Mouse (Mus musculus) T-helper 17 cell (primary cell): Measurements from ENCODE around the gene Tab1.

ENCODE experiments used
- in situ Hi-C, 2 experiments: fragments of 300-600 bp; cut with MboI, MseI; formaldehyde crosslinking; loops; 1 replicate in 1 of 2; 2 replicates in 1 of 2; pipeline ENCODE4 v1.15.1; 2025; ENCODE audit warnings: high pct_unique_total_duplicates in 2 of 2

Tab1 gene

DNA sequence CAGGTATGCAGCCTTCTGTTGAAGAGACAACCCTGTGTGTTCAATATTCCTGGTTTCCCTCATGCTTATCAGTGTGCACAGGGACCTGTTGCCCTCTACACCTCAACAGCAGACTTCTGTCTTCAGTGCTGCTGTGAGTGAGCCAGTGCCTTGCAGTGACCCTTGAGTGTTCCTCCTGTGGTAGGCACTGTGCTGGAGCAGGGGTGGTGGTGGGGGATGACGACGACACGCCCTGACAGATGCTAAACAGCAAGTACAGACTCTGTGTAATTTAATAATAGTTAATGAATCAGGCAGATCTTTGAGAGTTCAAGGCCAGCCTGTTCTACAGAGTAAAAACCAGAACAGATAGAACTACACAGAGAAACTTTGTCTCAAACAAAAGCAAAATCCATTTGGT lies 3.7 kb downstream of the Tab1 start:
- in situ Hi-C loops: no loop called here

DNA sequence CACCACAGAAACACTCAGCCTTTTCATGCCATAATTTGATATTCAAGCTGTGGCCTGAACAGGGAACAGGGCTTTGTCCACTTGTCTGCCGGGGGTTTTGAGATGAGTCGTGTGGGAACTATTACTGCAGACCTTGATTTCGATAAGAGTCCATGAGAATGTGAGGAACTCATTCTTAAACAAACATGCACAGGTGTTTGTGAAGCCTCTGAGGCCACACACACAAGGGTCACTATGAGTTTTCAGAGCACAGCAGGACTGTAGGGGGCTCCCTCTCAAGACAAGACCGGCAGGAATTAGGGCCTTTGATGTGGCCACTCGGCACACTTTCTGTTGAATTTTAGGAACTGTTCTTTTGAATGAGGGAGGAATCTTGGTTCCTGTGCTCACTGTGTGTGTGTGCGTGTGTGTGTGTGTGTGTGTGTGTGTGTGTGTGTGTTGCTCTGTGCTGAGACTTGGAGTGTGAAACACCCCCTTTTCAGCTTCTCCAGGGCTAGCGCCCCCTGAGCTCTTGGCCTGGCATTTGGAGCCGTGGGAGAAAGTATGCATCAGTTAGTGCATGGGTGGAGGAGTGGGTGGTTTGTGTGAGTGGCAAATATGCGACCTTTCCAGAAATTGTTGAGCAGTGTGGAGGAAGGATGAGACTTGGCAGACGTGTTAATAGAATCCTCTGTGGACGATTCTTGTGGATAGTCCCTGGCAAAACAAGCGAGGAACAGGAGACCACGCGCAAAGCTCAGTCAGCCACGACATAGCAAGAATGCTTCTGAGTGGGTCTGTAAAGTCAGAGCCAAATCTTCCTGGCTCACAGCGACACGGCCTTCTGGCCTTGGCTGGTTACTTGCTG lies 5.2 kb downstream of the Tab1 start:
- in situ Hi-C loops: no loop called here

DNA sequence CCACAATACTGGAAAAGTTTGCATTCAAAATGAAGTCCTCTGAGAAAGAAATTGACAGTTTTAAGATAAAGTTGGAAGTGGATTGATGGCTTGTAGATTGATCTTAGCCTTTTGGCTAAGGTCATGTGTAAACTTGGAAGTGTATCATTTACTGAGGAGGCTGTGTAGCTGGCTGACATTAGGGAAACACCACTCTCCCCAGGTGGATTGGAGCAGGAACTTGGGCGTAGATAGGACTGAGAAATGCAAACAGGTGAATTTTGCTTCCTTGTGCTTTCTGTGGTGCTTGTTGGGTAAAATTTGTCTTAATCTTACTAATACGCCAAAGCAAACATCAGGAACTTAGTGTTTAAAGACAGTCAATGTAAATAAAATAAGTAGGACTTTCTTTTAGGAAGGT lies 7.4 kb downstream of the Tab1 start:
- in situ Hi-C loops: no loop called here

DNA sequence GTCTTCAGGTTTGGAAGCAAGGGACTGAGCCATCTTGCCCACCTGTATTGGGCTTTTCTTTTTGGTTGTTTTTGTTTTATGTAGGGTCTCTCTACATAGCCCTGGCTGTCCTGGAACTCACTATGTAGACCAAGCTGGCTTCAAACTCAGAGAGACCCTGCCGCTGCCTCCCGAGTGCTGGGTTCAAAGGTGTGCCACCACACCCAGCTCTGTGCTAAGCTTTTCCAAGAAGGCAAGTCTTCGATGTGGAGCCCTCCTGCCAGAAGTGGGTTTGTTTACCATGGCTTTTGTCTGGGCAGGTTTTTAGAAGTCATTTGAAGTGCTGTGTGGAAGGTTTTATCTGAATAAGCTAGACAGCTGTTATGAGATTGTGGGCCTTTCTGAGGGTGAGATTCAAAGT lies 8.0 kb downstream of the Tab1 start:
- in situ Hi-C loops: no loop called here

DNA sequence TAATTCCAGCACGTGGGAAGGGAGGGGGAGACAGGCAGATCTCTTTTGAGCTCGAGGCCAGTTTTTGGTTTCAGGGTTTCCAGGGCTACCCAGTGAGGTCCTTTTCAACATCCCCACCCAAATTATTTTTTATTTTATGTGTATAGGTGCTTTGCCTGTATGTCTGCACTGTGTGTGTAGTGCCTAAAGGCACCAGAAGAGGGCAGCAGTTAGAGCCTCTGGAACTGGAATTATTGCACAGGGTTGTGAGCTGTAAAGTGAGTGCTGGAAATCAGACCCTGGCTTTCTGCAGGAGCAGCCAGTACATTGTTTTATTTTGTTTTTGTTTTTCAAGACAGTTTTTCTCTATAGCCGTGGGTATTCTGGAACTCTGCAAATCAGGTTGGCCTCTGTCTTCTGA lies 9.2 kb downstream of the Tab1 start:
- in situ Hi-C loops: no loop called here

DNA sequence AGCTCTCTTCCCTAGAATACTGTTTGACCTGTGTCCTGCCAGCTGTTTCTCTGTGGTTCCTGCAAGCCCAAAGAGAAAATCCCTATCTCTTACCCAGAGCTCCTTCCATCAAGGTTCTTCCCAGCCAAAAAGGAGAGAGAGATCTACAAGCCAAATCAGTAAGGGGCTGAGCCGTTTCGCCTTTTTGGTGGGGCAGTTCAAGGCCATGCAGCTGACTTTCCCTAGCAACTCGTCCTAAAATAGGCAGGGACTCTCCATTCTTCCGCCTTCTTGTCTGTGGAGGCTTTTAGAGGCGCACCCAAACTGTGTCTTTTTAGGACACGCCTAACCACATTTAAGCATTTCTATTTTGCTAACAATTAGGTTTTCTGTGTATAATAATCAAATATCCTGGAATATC lies 10.8 kb downstream of the Tab1 start:
- in situ Hi-C loops: no loop called here

DNA sequence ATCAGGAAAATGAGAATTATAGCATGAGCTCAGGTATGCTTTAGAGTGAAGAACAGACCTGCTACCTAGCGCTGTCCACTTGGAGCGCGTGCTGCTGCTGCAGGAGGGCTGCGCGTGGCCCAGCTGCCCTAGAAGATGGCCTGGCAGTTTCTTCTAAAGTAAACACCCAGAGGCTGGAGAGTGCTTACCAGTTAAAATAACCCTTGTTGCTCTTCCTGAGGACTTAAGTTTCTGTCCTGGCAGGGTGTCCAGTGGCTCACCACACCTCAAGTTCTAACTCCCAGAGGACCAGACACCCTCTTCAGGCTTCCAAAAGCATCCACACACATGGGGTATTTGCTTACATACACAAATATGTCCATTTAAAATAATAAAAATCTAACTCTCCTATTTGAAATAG lies 12.5 kb downstream of the Tab1 start:
- in situ Hi-C loops: no loop called here

DNA sequence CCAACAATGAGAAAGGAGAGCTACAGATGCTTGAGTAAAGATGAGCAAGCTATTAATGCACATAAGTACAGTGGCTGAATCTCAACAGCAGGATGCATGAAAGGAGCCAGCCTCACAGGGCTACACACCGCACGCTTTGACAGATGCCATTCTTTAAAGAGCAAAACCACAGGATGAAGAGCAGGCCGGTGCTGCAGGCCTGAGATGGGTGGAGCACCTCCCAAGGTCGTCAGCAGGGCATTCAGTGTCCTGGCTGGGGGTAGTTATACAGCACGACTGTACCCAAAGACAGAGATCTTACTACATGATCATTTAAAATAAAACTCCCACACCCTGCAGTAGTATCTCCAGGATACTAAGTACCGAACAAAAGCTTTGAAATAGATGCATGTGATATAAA lies 13.2 kb downstream of the Tab1 start:
- in situ Hi-C loops: no loop called here

DNA sequence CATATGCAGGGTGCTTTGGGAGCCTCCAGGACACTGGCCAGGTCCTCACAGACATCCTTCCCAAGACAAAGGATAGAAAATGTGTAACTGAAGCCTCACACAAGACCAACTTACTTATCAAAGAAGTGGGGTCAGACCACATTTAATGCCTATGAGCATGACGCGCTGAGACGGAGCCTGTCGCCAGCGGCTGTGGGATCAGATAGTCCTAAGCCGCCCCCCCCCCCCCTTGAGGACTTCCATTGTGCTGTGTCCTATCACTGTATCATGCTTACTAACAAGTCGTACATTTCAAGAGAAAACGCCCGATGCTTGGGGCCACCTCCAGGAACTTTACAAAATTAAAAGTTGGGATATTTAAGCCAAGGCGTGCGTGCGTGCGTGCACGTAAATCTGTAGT lies 14.2 kb downstream of the Tab1 start:
- in situ Hi-C loops: no loop called here

DNA sequence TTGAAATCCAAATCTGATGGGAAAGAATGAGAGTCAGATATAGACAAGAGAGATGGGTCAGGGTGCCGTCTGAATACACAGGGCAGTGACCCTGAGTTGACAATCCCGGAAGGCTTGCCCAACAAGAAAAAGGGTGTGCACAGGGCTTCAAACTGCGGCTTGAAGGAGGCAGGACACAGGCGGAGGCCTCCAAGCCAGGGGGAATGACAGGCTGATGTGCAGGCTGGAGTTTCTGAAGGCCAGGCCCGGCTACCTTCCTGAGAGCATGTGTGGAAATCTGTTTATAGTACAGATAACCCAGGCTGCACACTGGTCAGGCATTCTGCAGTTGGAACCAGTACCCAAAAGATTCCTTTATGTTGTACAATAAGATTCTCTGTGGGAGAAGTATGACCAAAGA lies 14.6 kb downstream of the Tab1 start:
- in situ Hi-C loops: no loop called here

DNA sequence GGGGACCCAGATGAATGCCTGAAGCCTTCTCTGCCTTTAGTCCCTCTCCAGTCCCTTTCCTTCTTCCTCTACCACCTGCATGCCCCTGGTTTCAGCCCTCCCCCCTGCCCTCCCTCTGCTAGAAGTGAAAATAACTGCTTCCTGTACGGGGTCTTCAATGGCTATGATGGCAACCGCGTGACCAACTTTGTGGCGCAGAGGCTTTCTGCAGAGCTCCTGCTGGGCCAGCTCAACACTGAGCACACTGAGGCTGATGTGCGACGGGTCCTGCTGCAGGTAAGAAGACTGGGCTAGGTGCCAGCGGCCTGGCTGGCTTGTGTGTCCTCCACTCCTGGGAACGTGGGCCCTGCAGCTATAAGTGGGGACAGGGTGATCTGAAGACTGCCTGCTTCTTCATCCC lies 15.6 kb downstream of the Tab1 start:
- in situ Hi-C loops: no loop called here

DNA sequence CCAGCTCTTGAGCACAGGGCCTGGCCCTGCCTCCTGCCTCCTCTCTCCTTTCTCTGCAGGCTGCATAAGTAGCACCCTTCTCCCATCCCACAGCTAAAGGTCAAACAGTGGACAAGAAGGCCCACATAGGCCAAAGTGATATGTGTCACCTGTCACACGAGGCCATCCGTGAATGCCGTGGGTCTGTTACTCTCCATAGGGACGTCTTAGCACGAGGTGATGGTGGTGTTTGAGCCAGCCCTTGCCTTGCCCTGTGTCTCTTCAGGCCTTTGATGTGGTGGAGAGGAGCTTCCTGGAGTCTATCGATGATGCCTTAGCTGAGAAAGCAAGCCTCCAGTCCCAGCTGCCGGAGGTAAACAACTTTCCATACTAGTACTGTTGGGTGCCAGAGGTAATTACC lies 16.6 kb downstream of the Tab1 start:
- in situ Hi-C loops: no loop called here

DNA sequence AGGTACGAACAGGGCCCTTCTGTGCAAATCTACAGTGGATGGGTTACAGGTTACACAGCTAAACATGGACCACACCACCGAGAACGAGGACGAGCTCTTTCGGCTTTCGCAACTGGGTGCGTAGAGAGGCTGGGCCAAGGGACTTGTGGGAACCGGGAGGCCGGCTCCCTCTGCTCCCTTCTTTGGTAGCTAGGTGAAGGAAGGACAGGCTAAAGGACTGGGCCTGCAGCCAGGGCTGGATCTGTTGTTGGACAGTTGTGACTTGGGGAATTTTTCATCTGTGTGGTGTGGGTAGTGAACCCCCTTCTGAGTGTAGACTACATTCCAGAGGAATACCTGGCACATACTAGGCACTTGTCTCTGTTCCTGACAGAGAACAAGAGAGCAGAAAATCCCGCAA lies 19.7 kb downstream of the Tab1 start:
- in situ Hi-C loops: no loop called here

DNA sequence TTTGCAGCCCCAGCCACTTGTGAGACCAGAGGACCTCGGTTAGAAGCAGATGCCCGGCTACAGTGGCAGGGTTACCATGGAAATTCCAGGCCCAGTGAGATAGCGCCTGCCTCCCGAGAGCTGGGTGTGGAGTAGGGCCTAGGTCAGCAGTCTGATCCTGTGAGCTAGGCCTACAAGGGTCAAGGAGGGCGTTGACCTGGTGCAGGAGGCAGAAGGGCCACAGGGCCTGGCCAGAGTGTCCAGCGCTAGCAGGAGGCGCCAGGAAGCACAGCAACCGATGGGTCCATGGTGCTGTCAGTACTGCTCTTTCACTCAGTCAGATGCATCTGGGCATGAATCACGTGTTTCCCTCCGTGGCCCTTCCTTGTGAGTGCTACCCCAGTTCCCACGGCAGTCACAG lies 20.8 kb downstream of the Tab1 start:
- in situ Hi-C loops: no loop called here

DNA sequence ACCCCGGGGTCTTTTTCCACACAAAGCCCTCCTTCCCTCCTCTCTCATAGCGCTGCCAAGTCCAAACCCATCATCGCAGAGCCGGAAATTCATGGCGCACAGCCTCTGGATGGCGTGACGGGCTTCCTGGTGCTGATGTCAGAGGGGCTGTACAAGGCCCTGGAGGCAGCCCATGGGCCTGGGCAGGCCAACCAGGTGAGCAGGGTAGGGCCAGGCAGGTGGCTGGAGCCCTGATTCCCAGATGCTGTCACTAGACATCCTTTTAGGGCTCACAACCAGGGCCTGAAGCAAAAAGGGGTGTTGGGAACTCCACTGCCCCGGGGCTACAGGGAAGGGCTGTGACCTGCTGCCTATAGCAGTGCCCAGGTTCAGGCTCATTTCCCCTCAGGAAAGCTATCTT lies 22.8 kb downstream of the Tab1 start:
- in situ Hi-C loops: no loop called here

DNA sequence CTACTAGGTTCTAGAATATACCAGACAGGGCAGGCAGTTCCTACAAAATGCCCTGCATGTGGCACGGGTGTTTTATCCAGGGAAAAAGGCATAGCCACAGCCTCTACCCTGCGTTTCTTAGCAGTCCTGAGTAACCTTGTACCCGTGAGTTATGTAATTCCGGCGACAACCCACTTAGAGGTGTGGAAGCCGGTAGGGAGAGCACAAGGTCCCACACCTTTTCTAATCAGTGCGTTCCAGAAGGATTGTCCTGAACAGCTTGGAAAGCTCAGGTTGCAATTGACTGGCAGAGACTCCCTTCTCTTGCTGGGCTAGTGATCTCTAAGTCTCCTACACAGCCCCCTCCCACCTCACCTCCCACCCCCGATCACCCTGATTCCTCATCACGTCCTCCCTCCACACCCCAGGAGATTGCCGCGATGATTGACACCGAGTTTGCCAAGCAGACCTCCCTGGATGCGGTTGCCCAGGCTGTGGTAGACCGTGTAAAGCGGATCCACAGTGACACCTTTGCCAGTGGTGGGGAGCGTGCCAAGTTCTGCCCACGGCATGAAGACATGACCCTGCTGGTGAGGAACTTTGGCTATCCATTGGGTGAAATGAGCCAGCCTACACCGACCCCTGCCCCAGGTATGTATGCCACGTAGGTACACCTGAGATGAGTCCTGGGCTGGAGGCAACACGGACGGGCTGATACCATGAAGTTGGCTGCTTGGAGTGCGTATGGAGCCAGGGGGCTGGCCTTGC lies 24.4 kb downstream of the Tab1 start:
- in situ Hi-C loops: no loop called here

DNA sequence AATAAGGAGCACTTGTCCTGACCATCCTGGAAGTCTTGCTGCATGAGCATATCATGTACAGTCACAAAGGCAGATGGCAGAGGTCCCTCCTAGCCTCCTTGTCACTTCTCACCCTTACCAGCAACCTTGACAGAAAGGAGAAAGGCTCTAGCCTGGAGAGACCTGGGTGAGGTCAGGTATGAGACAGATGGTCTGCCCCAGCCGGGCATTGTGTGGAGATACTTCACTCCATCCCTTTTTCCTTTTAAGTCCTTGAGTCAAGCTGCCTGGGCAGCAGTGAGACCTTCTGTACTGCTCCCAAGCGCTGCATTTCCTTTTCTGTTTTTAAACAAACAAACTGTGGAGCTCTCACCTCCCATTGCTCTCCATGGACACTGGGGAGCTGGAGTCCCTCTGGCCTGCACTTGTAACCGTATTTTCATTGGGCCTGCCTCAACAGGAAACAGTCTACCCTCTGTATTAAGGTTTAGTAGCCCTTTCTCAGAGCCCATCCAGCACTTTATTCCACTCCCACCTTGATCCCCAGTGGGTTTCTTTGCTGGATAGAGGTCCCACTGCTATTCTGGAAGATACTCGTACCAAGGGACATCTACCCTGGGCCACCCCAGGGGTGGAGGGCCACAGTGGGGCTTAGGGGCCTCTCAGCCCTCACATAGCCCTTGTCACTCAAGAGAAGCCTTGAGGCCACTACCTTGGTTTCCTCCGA lies 25.2 kb downstream of the Tab1 start:
- in situ Hi-C loops: no loop called here

DNA sequence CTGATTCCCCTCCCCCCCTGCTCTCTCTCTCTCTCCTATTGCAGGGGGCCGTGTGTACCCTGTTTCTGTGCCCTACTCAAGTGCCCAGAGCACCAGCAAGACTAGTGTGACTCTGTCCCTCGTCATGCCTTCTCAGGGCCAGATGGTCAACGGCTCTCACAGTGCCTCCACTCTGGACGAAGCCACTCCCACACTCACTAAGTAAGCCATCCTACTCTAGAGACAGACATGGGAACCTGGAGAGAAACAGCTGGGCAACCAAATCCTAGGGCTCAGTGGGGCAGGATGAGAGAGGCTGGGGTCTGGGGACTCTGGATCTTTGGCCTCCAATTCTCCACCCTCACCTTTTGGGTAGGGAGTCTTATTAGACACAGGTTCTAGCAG lies 25.8 kb downstream of the Tab1 start:
- in situ Hi-C loops: no loop called here

DNA sequence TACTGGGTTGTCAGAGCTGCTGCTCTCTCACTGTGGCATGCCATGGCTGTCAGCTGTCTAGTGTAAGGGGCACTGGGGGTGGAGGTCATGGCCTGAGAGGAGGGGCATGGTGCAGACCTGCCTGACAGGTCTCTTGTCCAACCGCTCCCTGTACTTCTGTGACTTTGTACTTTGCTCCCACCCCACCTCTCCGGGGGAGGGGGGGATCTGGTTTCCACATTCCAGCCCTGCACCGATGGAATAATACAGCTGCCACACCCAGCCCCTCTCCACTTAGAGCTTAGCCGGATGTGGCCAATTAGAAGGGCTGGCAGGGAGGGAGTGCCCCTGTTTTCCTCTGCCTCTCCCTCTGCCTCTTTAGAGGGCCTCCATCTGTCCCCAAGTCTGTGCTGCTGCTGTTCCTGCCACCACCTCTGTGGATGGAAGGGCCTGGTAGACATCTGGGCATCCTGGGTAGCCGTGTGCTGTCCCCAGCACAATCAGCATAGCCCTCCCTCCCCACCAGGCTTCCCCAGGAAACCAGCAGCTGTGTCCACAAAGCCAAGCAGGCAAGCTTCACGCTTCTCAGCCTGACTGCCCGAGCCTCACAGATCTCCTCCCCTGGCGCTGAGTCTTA lies 26.5 kb downstream of the Tab1 start:
- in situ Hi-C loops: no loop called here

DNA sequence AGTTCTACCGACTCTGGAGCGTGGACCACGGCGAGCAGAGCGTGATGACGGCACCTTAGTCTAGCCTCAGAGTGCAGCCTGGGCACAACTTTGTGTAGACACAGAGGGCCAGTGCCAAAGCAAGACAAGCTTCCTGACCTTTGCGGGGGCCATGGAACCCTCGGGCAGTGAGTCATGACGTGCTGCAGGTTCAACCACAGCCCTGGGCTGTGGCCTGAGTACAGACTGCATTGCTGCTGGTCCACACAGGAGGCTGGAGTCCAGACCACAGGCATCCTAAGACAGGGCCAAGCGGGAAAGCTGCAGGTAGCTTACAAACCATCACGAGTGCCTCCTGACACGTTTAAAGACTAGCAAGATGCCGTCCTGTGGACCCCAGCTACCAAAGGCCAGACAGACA lies 27.3 kb downstream of the Tab1 start:
- in situ Hi-C loops: no loop called here

DNA sequence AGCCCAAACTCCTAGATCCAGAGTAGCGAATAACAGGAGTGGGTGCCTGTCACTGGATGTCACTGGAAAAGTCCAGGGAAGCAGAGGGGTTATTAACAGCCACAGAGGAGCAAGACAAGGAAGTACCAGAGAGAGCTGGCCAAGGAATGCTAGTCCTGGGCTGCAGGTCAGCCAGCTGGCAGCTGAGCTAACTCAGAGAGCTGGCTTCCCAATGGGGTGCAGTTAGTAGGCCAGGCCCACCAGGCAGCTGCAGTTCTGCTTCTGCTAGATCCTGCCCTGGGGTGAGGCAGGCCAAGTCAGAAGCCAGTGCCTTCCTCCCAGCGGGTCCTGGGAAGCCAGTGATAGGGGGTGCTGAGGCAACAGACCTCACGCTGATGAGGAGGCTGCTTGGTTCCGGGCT lies 27.8 kb downstream of the Tab1 start:
- in situ Hi-C loops: no loop called here

DNA sequence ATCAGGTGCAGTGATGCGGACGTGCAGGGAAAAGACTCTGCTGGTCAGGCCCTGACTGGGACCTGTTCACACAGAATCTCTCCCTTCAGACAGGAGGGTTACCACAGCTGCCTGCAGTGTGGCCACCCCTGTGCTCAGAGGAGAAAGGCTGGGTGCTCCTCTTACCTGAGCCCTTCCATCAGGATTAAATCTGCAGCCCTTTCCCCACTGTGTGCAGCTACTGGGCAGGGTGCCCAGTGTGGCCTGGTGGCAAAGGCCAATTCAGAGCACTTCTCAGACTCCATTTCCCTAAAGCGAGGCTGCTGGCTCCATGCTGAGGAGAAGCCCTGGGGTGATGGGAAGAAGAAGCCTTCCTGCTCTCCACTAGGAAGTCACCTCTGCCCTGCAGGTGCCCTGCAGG lies 28.3 kb downstream of the Tab1 start:
- in situ Hi-C loops: no loop called here
